Mouse (Mus musculus): ENCODE results near the gene Lins1. TPM values are rescaled to one million over a fixed set of nuclear protein-coding genes. Genes with fewer than 3 reads are reported as not detected.
A peak's percentile ranks its signal among the peaks of the same experiment; 100 is the strongest.

Gene Lins1
- polyA plus RNA-seq, 1 experiment from 2014 or later = 13.6 TPM

- H3K36me3 ChIP-seq (ENCODE audit: insufficient read depth, low read length) = peaks cover 23% of the 10 kb centered on the region; the same call in 1 of the 2 replicates
- peak; percentile 64 for TF ChIP-seq CTCF (IDR thresholded peaks at IDR 0.05; ENCODE audit: low read depth)
- peak; percentile 76 for DNase-seq (ENCODE audit: low spot score)
- H3K27me3 ChIP-seq (ENCODE audit: insufficient read depth, low read length) = no peaks in the 10 kb centered on the region
- H3K9ac ChIP-seq (ENCODE audit: low read depth, low read length) = no peak overlapping the region
- no peak overlapping the region for H3K27ac ChIP-seq
- no peaks in the 10 kb centered on the region for H3K9me3 ChIP-seq (replicated peaks; ENCODE audit: low read length)
- ATAC-seq (replicated peaks; ENCODE audit: low FRiP score, low read depth) = no peak
- no peak overlapping the region for H3K4me2 ChIP-seq (ENCODE audit: low read length)
- H3K4me3 ChIP-seq (replicated peaks; ENCODE audit: low read depth, low read length) = no peak overlapping the region
- no peaks in the 10 kb centered on the region for H3K4me1 ChIP-seq (replicated peaks; ENCODE audit: insufficient read depth, low read length)
- WGBS = 33% methylated on average over 2 of the region's 2 CpGs
These were observed 21.5 kb downstream of the Lins1 start for GRCm38 (mm10) chr7:66711166-66711565.

- no peak overlapping the region for H3K27ac ChIP-seq
- ATAC-seq (replicated peaks; ENCODE audit: low FRiP score, low read depth) (peak; percentile 65; the same call in 1 of the 2 replicates), DNase-seq (ENCODE audit: low spot score) (peak; percentile 82)
- H3K4me2 ChIP-seq (ENCODE audit: low read length) = no peak overlapping the region
- no peak overlapping the region for H3K9ac ChIP-seq (ENCODE audit: low read depth, low read length)
- H3K9me3 ChIP-seq (replicated peaks; ENCODE audit: low read length) = no peaks in the 10 kb centered on the region
- no peaks in the 10 kb centered on the region for H3K27me3 ChIP-seq (ENCODE audit: insufficient read depth, low read length)
- no peak for TF ChIP-seq CTCF (IDR thresholded peaks at IDR 0.05; ENCODE audit: low read depth)
- 39% methylated on average over 4 of the region's 4 CpGs for WGBS
- H3K4me3 ChIP-seq (replicated peaks; ENCODE audit: low read depth, low read length) = no peak overlapping the region
- no peaks in the 10 kb centered on the region for H3K4me1 ChIP-seq (replicated peaks; ENCODE audit: insufficient read depth, low read length)
- 0 out of 2 replicates have a peak, but pooled peaks cover 3% of the 10 kb centered on the region for H3K36me3 ChIP-seq (ENCODE audit: insufficient read depth, low read length)
These were observed 34.8 kb downstream of the Lins1 start for GRCm38 (mm10) chr7:66724514-66724913.

- no peak for TF ChIP-seq CTCF (IDR thresholded peaks at IDR 0.05; ENCODE audit: low read depth)
- whole genome bisulfite sequencing = 66% methylated on average over 6 of the region's 6 CpGs
- Histone ChIP-seq H3K4me3 (replicated peaks; ENCODE audit: low read depth, low read length) (no peak overlapping the region), H3K27me3 (ENCODE audit: insufficient read depth, low read length) (no peaks in the 10 kb centered on the region), H3K4me1 (replicated peaks; ENCODE audit: insufficient read depth, low read length) (no peaks in the 10 kb centered on the region), H3K36me3 (ENCODE audit: insufficient read depth, low read length) (0 out of 2 replicates have a peak, but pooled peaks cover 3% of the 10 kb centered on the region), H3K4me2 (ENCODE audit: low read length) (no peak overlapping the region), H3K9me3 (replicated peaks; ENCODE audit: low read length) (no peaks in the 10 kb centered on the region), H3K27ac (no peak overlapping the region), H3K9ac (ENCODE audit: low read depth, low read length) (no peak overlapping the region)
- no peak for ATAC-seq (replicated peaks; ENCODE audit: low FRiP score, low read depth)
- no peak for DNase-seq (ENCODE audit: low spot score)
These were observed 35.3 kb downstream of the Lins1 start for GRCm38 (mm10) chr7:66724954-66725353.

GRCm38 (mm10) chr7:66728072-66728471 is 38.4 kb downstream of the Lins1 start:
- Histone ChIP-seq H3K9ac (ENCODE audit: low read depth, low read length) (no peak overlapping the region), H3K9me3 (replicated peaks; ENCODE audit: low read length) (no peaks in the 10 kb centered on the region), H3K4me2 (ENCODE audit: low read length) (no peak overlapping the region), H3K27me3 (ENCODE audit: insufficient read depth, low read length) (no peaks in the 10 kb centered on the region), H3K27ac (no peak overlapping the region), H3K4me1 (replicated peaks; ENCODE audit: insufficient read depth, low read length) (no peaks in the 10 kb centered on the region), H3K4me3 (replicated peaks; ENCODE audit: low read depth, low read length) (no peak overlapping the region), H3K36me3 (ENCODE audit: insufficient read depth, low read length) (no peaks in the 10 kb centered on the region)
- ATAC-seq (replicated peaks; ENCODE audit: low FRiP score, low read depth) (no peak), DNase-seq (ENCODE audit: low spot score) (no peak)
- WGBS = 92% methylated on average over 6 of the region's 6 CpGs
- TF ChIP-seq CTCF (IDR thresholded peaks at IDR 0.05; ENCODE audit: low read depth) = no peak; the same call in 1 of the 2 replicates

- H3K27ac ChIP-seq = no peak overlapping the region
- no peaks in the 10 kb centered on the region for H3K9me3 ChIP-seq (replicated peaks; ENCODE audit: low read length)
- no peak for TF ChIP-seq CTCF (IDR thresholded peaks at IDR 0.05; ENCODE audit: low read depth)
- H3K4me1 ChIP-seq (replicated peaks; ENCODE audit: insufficient read depth, low read length) = no peaks in the 10 kb centered on the region
- 71% methylated on average over 2 of the region's 2 CpGs for WGBS
- no peaks in the 10 kb centered on the region for H3K27me3 ChIP-seq (ENCODE audit: insufficient read depth, low read length)
- H3K36me3 ChIP-seq (ENCODE audit: insufficient read depth, low read length) = no peaks in the 10 kb centered on the region
- ATAC-seq (replicated peaks; ENCODE audit: low FRiP score, low read depth) = no peak
- no peak overlapping the region for H3K4me3 ChIP-seq (replicated peaks; ENCODE audit: low read depth, low read length)
- no peak overlapping the region for H3K4me2 ChIP-seq (ENCODE audit: low read length)
- DNase-seq (ENCODE audit: low spot score) = no peak
- no peak overlapping the region for H3K9ac ChIP-seq (ENCODE audit: low read depth, low read length)
These were observed 39.5 kb downstream of the Lins1 start for GRCm38 (mm10) chr7:66729232-66729631.

GRCm38 (mm10) chr7:66733431-66733830 is 43.7 kb downstream of the Lins1 start:
- Histone ChIP-seq H3K4me1 (replicated peaks; ENCODE audit: insufficient read depth, low read length) (no peaks in the 10 kb centered on the region), H3K4me2 (ENCODE audit: low read length) (no peak overlapping the region), H3K27me3 (ENCODE audit: insufficient read depth, low read length) (no peaks in the 10 kb centered on the region), H3K4me3 (replicated peaks; ENCODE audit: low read depth, low read length) (no peak overlapping the region), H3K27ac (no peak overlapping the region), H3K36me3 (ENCODE audit: insufficient read depth, low read length) (no peaks in the 10 kb centered on the region), H3K9ac (ENCODE audit: low read depth, low read length) (no peak overlapping the region), H3K9me3 (replicated peaks; ENCODE audit: low read length) (no peaks in the 10 kb centered on the region)
- no peak for ATAC-seq (replicated peaks; ENCODE audit: low FRiP score, low read depth)
- DNase-seq (ENCODE audit: low spot score) = no peak
- WGBS = 93% methylated on average over 17 of the region's 17 CpGs
- TF ChIP-seq CTCF (IDR thresholded peaks at IDR 0.05; ENCODE audit: low read depth) = no peak

- Histone ChIP-seq H3K9me3 (replicated peaks; ENCODE audit: low read length) (no peaks in the 10 kb centered on the region), H3K27me3 (ENCODE audit: insufficient read depth, low read length) (no peaks in the 10 kb centered on the region), H3K9ac (ENCODE audit: low read depth, low read length) (no peak overlapping the region), H3K4me1 (replicated peaks; ENCODE audit: insufficient read depth, low read length) (no peaks in the 10 kb centered on the region), H3K36me3 (ENCODE audit: insufficient read depth, low read length) (no peaks in the 10 kb centered on the region), H3K27ac (no peak overlapping the region), H3K4me2 (ENCODE audit: low read length) (no peak overlapping the region), H3K4me3 (replicated peaks; ENCODE audit: low read depth, low read length) (no peak overlapping the region)
- 94% methylated on average over 11 of the region's 11 CpGs for WGBS
- ATAC-seq (replicated peaks; ENCODE audit: low FRiP score, low read depth) (no peak), DNase-seq (ENCODE audit: low spot score) (no peak)
- TF ChIP-seq CTCF (IDR thresholded peaks at IDR 0.05; ENCODE audit: low read depth) = no peak
These were observed 44.2 kb downstream of the Lins1 start for GRCm38 (mm10) chr7:66733882-66734281.

Measured in kidney, postnatal 0 days (tissue).